Mouse (Mus musculus) cerebral cortex, adult 2 months (tissue): ENCODE data around the gene Hpn.

ENCODE experiments used
- WGBS: fragments of 180-500 bp; shearing (Covaris S2); methylation state at CpG from one replicate; pipeline ENCODE4 v1.1.7; 2018; 5-methylcytosine and 5-hydroxymethylcytosine counted together

Gene Hpn

GRCm38 (mm10) chr7:31115182-31115581 is at the start of gene Hpn:
Gene Hpn (minus strand): TSS chr7:31115290.
- WGBS: 51% methylated on average over 15 of the region's 15 CpGs

- WGBS: 76% methylated on average over 1 of the region's 1 CpGs
These were observed 49.7 kb upstream of the Hpn start for GRCm38 (mm10) chr7:31164748-31165147.

GRCm38 (mm10) chr7:31163666-31164577 is 48.8 kb upstream of the Hpn start:
- 68% methylated on average over 3 of the region's 3 CpGs for WGBS

GRCm38 (mm10) chr7:31162324-31162723 is 47.2 kb upstream of the Hpn start:
- 74% methylated on average over 11 of the region's 11 CpGs for WGBS

DNA sequence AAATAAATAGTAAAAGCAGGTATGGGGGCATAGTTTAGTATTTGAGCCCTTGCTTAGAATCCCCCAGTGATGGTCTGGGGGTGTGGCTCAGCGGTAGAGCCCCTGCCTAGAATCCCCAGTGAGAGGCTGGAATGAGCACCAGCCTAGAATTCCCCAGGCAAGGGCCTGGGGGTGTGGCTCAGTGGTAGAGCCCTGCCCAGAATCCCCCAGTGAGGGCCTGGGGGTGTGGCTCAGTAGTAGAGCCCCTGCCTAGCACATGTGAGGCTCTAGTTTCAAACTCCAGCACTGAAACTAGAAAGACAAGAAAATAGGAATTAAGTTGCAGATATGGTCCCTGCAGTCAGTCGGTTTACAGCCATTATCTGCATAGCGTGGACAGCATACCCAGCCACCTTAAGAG is 46.7 kb upstream of the Hpn start:
- 76% methylated on average over 3 of the region's 3 CpGs for WGBS

DNA sequence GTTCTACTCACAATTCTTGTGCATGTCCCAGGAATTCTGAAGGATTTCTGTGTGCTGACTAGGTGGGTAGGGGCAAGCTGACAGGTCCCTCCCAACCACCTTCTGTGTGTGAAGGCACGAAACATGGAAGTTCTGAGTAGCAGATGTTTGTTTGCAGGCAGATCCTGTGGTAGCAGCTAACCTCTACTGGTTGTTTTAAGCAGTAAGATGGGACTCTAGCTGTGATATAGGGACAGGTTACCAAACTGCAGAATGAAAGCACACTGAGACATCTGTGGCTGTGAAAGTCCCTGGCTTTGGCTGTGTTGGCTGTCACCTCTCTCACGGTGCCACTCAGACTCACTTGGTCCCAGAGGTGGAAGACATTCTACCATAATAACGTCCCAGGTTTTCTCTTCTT is 46.2 kb upstream of the Hpn start:
- WGBS: 75% methylated on average over 3 of the region's 3 CpGs

GRCm38 (mm10) chr7:31160763-31161162 is 45.7 kb upstream of the Hpn start:
- WGBS: 76% methylated on average over 5 of the region's 5 CpGs

- WGBS: 43% methylated on average over 19 of the region's 19 CpGs
These were observed 41.2 kb upstream of the Hpn start for GRCm38 (mm10) chr7:31156034-31156928.

GRCm38 (mm10) chr7:31155296-31156033 is 40.4 kb upstream of the Hpn start, which contains the start of gene Gramd1a:
Gene Gramd1a (minus strand): TSS chr7:31155896.
- WGBS: 79% methylated on average over 5 of the region's 5 CpGs

GRCm38 (mm10) chr7:31153536-31154320 is 38.6 kb upstream of the Hpn start:
- WGBS: 87% methylated on average over 6 of the region's 6 CpGs

DNA sequence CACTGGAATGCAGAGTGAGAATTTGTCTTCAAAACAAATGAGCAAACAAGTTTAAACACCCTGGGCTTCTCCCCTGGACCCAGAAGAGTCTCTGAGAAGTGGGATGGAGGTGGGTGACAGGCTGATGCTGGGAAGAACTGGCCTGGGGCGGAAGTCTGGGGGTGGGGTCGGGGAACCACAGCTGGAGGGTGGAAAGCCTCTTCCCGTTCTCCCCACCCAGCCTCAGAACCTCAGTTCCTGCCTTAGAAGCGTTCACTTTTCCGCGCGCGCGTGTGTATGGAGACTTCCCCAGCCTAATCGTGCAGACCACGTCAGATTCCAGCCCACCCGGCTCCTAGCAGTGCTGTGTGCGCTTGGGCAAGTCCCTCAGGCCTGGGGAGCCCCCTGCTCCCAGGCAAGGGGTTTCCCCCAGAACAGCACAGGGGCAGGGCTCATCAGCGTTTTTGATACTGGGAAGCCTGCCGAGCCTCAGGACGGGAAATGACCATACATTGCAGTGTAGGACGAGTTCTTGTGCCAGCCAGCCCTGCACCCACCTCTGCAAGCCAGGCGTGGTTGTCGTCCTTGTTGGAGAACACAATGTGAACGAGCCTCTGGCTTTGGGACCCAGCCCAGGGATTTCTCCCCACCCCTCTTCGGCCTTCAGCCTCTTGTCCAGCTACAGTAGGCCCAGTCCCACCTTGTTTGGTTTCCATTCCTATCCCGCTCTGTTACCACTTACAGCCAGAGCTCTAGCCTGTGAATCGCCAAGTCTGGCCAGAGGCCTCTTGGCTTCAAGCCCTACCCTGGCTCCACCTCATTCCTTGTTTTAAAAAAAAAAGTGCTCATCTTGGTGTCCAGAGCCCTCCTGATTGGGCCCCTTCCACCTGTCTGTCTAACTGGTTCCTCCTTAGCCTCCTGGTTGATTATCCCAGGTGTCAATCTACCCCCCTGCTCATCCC is 36.5 kb upstream of the Hpn start:
- WGBS: 7% methylated on average over 23 of the region's 23 CpGs

DNA sequence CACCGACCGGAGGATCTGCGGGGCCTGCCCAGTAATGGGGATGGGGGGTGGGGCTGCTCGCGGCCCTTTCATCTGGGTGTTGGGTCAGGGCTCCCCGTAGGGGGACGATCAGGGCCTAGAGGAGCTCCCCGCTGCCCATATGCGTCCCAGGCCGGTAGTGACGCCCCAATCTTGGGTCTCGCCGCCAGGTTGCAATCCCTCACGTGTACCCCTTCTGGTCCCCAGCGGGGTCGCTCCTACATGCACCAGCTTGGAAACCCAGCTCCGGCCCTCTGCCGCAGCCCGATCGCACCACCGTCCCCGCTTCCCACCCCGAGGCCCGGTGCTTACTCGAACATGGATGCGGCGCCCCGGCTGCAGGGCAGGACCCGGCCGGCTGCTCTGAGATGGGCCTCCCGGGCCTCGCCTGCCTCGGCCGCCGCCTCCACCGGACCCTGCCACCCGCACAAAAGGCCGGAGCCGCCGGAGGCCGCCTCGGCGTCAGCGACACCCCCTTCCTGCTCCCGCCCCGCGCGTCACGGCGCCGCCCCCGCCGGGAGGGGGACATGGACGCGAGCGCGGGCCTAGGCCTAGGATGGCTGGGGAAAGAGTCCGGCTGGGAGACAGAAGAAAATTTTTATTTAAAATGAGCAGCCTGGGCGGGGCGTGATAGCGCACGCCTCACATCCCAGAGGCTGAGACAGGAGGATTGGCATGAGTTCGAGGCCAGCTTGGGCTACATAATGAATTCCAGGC is 35.6 kb upstream of the Hpn start:
- under 1% methylated on average over 62 of the region's 63 CpGs for whole genome bisulfite sequencing

DNA sequence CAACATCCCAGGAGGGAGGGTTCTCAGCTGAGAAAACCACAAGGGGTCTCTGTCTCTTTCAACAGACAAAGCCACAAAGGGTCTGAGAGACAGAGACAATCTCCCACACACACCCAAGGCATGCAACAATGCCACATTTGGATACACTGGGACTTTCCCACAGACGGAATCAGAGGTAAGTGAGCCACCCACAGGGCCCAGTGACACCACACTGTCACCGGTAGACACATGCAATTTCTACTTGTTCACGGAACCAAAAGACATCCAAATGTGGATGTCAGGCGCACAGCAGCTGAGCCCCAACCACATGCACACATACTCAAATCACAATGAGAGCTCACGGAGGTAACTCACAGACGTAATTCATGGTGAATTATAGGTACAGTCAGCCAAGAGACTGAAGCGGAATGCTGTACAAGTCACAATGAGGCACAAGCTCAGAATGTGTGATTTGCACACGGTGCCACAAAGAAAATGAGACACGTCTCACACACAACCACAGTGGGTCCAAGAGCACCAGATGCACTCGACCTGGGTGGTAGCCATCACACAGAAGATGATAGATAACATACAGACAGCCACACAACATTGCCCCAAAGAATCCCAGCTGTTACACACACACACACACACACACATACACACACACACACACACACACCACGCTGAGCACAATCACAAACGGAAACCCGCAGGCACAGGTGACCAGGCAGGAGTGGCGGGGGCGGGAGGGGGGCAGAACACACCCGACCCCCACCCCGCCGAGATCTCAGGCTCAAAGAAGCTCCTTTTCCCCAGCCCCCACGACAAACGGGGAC is 34.9 kb upstream of the Hpn start:
- WGBS: 2% methylated on average over 20 of the region's 20 CpGs

DNA sequence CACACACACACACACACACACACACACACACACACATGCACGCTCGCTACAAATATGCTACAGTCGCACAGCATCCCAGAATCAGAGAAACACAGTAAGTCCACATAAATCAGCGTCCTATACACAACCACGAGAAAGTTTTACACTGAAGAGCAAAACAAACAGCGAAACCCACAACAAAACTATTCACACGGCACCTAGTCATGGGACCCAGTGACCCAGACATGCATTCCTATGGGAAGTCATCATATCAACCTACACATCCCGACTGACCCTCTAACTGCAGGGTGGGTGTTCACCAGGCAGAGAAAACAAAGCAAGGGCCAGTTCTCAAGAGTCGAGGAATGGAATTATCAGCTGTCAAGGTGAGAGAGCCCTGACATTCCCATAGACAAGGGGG is 34.2 kb upstream of the Hpn start:
- WGBS: 11% methylated on average over 9 of the region's 9 CpGs

DNA sequence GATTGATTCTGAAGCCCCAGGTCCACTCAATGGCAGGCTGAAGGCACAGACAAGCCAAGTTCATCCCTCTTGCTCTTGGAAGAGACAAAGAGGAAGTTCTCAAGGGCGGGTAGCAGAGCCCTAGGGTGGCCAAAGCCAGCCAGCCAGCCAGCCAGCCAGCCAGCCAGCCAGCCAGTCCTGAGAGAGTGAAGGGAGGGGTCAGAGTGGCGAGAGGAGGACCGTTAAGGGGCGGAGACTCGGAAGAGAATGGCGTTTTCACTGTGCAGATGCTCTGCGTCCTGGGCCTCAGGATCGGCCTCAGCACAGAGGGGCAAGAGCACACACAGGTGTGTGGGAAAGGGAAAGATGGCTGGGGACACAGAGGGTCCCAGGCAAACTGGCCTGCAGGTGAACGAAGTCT is 33.7 kb upstream of the Hpn start:
- WGBS: 10% methylated on average over 9 of the region's 9 CpGs

DNA sequence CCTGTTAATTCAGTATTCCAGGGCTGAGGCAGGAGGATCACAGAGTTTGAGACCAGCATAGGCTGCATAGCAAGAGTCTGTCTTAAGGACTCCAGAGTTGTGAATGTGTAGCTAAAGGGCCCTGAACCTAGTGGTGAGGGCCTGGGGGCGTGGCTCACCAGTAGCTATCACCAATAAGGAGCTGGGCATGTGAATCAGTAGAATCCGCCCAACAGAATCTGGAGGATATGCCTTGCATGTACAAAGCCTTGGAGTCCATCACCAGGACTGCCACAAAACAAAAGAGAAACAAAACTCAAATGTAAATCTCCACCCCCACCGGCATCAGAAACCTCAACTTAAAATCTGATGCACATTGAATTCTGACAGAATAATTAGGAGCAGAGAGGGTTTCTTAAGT is 33.0 kb upstream of the Hpn start:
- WGBS: 49% methylated on average over 3 of the region's 3 CpGs

GRCm38 (mm10) chr7:31145596-31146160 is 30.6 kb upstream of the Hpn start:
- WGBS: 66% methylated on average over 12 of the region's 12 CpGs

GRCm38 (mm10) chr7:31144886-31145285 is 29.8 kb upstream of the Hpn start:
- WGBS: 94% methylated on average over 16 of the region's 16 CpGs
